Mouse (Mus musculus) heart, postnatal 14 days (tissue): ENCODE data around the gene Adcy3. TPM values are rescaled to one million over a fixed set of nuclear protein-coding genes. Genes with fewer than 3 reads are reported as not detected.
A peak's percentile ranks its signal among the peaks of the same experiment; 100 is the strongest.
"Not testable (repeated sequence)": the region's sequence is repeated elsewhere in the genome, so short reads cannot be mapped to it uniquely, and the experiment has no call there.

Source experiments
- DNase-seq, 2 experiments: peaks; one replicate each; pipeline ENCODE4 v3.0.0; 2021 to 2022
- intact Hi-C: fragments of 180-260 bp; cut with DNase I; formaldehyde crosslinking; loops from one replicate; pipeline ENCODE4 v1.15.1; 2025
- total RNA-seq, 2 experiments: library from RNA; stranded (reverse); gene quantifications; 2 replicates each; pipeline ENCODE4 v1.2.3; 2021

Gene Adcy3
- total RNA-seq, 2 experiments from 2014 or later = 4.5 to 7.2 TPM

DNA sequence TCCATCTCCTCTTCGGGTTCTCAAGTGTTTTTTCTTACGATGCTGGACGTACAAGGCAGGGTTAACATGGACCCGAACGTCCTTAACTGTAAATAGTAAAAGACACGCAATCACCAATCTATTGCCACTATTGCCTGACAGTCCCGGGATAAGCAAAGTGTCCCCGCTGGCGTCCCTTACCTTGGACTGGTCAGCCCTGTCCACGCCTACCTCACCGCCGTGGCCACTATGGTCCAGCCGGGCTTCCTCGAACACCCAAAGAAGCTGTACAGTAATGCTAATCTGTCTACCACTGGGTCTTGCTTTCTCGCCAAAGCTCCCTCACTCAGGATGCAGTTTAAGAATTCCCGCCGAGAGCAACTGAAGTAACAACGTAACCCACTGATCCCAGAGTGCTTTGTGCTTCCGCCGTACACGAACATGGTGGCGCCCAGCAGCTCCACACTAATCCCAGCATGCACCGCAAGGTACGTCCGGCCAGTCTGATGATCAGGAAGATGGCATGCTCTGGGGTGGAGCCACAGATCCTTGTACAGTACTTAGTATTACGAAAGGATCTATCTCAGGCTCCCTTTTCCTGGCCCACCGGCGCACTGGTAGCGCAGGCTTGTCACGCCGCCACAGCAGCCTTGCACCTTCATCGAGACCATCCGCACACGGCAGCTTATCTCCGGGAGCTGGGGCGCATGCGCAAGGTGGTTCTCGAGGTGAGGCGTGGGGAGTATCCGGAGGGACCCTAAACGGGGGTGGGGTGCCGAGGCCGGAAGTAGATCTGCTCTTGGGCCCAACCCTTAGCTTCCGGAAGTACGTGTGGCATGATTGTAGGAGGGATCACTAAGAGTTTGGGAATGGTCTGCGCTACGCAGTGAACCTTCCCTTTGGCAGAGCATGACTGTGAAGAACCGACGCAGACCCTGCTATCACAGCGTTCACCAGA is 100.9 kb downstream of the Adcy3 start, which contains the start of the genes Ptrhd1 and Cenpo:
Ptrhd1 (plus strand) TSS at position 456 of the 937 bp plus-strand sequence.
Cenpo (minus strand) TSS at position 723 of the 937 bp plus-strand sequence.
- DNase-seq = peak; percentile 93 to 96
- intact Hi-C loops = loop anchor here (2.0 kb wide), 1 partner anchor 243 kb away; the partner anchor contains the start of gene Ncoa1

GRCm38 (mm10) chr12:4237481-4237880 is 104.6 kb downstream of the Adcy3 start:
- intact Hi-C loops = no loop called here
- no peak for DNase-seq

- DNase-seq = not testable (repeated sequence)
These were observed 107.4 kb downstream of the Adcy3 start for GRCm38 (mm10) chr12:4240281-4240680.

GRCm38 (mm10) chr12:4243805-4244204 is 110.9 kb downstream of the Adcy3 start:
- intact Hi-C loops = no loop called here
- no peak for DNase-seq

More at GRCm38 (mm10) chr12:4240281-4240680, 107.4 kb downstream of the Adcy3 start:
- intact Hi-C loops = not testable (repeated sequence)

- DNase-seq = no peak
- intact Hi-C loops = no loop called here
These were observed 112.8 kb downstream of the Adcy3 start for GRCm38 (mm10) chr12:4245742-4246141.

- intact Hi-C loops = no loop called here
- DNase-seq = no peak
These were observed 116.9 kb downstream of the Adcy3 start for GRCm38 (mm10) chr12:4249786-4250185.

DNA sequence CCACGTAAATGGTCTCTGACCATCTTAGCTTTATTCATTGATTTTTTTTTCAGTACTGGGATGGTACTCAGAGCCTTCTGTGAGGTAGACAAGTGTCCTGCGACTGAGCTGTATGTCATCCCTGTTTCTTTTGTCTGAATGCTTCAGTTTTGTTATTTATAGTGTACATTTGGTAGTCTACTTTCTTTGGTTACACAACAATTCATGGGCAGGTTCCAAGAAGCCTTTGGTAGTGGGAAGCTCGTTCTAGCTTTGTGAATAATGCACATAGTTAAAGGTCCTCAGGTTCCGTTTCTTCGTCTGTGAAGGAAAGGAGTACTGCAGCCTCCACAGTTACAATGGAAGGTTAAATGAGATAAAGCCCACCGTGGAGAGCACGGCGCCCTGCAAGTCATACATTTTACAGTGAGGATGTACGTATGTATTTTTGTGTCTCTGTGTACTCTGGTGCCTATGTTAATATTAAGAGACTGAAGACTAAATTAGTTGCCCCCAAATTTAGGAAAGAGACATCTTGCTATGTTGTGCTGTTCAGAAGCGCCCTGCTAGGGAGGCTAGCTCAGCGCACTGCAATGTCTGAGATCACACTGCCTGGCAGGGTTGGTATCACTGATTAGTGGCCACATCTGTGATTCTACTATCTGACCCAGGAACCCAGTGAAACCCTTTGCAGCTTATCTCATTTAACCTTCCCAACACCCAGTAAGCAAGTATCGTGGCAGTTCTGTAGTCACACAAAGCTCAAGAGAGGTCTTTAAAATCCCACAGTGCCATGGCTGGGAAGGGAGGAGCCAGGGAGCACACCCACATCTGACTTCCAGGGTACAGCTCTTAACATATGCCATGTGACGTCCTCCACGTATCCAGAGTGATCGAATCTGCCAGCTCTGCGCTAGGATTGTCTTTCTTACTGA is 120.1 kb downstream of the Adcy3 start:
- intact Hi-C loops = no loop called here

More for the DNA sequence above, 120.1 kb downstream of the Adcy3 start:
- no peak for DNase-seq

Other genes starting within 250 kb of the Adcy3 start
- under 1 TPM; 0.55 to 0.76 TPM for gene Pomc, start 178.2 kb upstream of the Adcy3 start, total RNA-seq
- 10 to 100 TPM in 1 of 2 experiments, 1 to 10 TPM in 1; 9.4 to 10.1 TPM for gene Efr3b, start 94.2 kb upstream of the Adcy3 start, total RNA-seq
- gene Dnajc27, start 50.5 kb upstream of the Adcy3 start, total RNA-seq = 1 to 10 TPM; 6.2 to 6.6 TPM
- 1 to 10 TPM; 4.3 to 4.6 TPM for gene Ptrhd1, start 100.9 kb downstream of the Adcy3 start, total RNA-seq
- gene Cenpo, start 101.2 kb downstream of the Adcy3 start, total RNA-seq = 1 to 10 TPM; 3.3 to 3.4 TPM